Mouse (Mus musculus) olfactory bulb, adult 2 months (tissue): ENCODE measurements around the gene Cdc73.
A peak's percentile ranks its signal among the peaks of the same experiment; 100 is the strongest.

Experiments
- CTCF ChIP-seq: fragments of 200-500 bp; IDR thresholded peaks from 2 replicates; pipeline ENCODE4 v1.5.1; 2012; ENCODE audit warnings: low read depth, mild to moderate bottlenecking, low read length, moderate library complexity; ENCODE audit not compliant: insufficient read depth
- POLR2A ChIP-seq: fragments of 200-500 bp; IDR thresholded peaks from 2 replicates; pipeline ENCODE4 v1.6.1; 2012; ENCODE audit warnings: mild to moderate bottlenecking, low read depth, low read length, moderate library complexity; ENCODE audit not compliant: insufficient read depth

- TF ChIP-seq POLR2A (peak; percentile 58), CTCF (peak; percentile 72)
Measured at GRCm38 (mm10) chr1:143702741-143703262, at the start of gene Cdc73.
